Mouse (Mus musculus) embryo, embryonic 10.5 days (tissue): ENCODE data around the gene Creb3l2.
A peak's percentile ranks its signal among the peaks of the same experiment; 100 is the strongest.
"Not testable (repeated sequence)": the region's sequence is repeated elsewhere in the genome, so short reads cannot be mapped to it uniquely, and the experiment has no call there.

ENCODE experiments used
- DNase-seq: peaks from one replicate; pipeline ENCODE4 v3.0.0-alpha.2; 2015; ENCODE audit warnings: low spot score

The Creb3l2 gene

GRCm38 (mm10) chr6:37409829-37410228, 32.1 kb downstream of the Creb3l2 start:
- DNase-seq, result no peak

- no peak for DNase-seq
Observed at GRCm38 (mm10) chr6:37407876-37408275, 34.1 kb downstream of the Creb3l2 start.

GRCm38 (mm10) chr6:37406903-37407302, 35.0 kb downstream of the Creb3l2 start:
- no peak for DNase-seq

GRCm38 (mm10) chr6:37406018-37406417, 35.9 kb downstream of the Creb3l2 start:
- DNase-seq, result no peak

- peak; percentile 43 for DNase-seq
Observed at GRCm38 (mm10) chr6:37404325-37404724, 37.6 kb downstream of the Creb3l2 start.

GRCm38 (mm10) chr6:37401928-37402327, 40.0 kb downstream of the Creb3l2 start:
- DNase-seq, result no peak

GRCm38 (mm10) chr6:37400866-37401525, 41.0 kb downstream of the Creb3l2 start:
- peak; percentile 45 for DNase-seq

GRCm38 (mm10) chr6:37400167-37400566, 41.8 kb downstream of the Creb3l2 start:
- no peak for DNase-seq

- DNase-seq, result no peak
Observed at GRCm38 (mm10) chr6:37398943-37399342, 43.0 kb downstream of the Creb3l2 start.

- no peak for DNase-seq
Observed at GRCm38 (mm10) chr6:37397973-37398372, 44.0 kb downstream of the Creb3l2 start.

- no peak for DNase-seq
Observed at GRCm38 (mm10) chr6:37397254-37397653, 44.7 kb downstream of the Creb3l2 start.

GRCm38 (mm10) chr6:37396127-37396526, 45.8 kb downstream of the Creb3l2 start:
- DNase-seq, result no peak

GRCm38 (mm10) chr6:37393263-37393662, 48.7 kb downstream of the Creb3l2 start:
- peak; percentile 35 for DNase-seq

- DNase-seq, result no peak
Observed at GRCm38 (mm10) chr6:37392262-37392661, 49.7 kb downstream of the Creb3l2 start.

GRCm38 (mm10) chr6:37391313-37391712, 50.6 kb downstream of the Creb3l2 start:
- DNase-seq, result no peak

- DNase-seq, result no peak
Observed at GRCm38 (mm10) chr6:37388960-37389359, 53.0 kb downstream of the Creb3l2 start.

- DNase-seq, result no peak
Observed at GRCm38 (mm10) chr6:37388501-37388900, 53.4 kb downstream of the Creb3l2 start.

GRCm38 (mm10) chr6:37387281-37387680, 54.7 kb downstream of the Creb3l2 start:
- no peak for DNase-seq

- DNase-seq, result no peak
Observed at GRCm38 (mm10) chr6:37385602-37386285, 56.2 kb downstream of the Creb3l2 start.

- no peak for DNase-seq
Observed at GRCm38 (mm10) chr6:37382761-37383160, 59.2 kb downstream of the Creb3l2 start.

- no peak for DNase-seq
Observed at GRCm38 (mm10) chr6:37377836-37378580, 63.9 kb downstream of the Creb3l2 start.

- not testable (repeated sequence) for DNase-seq
Observed at GRCm38 (mm10) chr6:37377387-37377786, 64.6 kb downstream of the Creb3l2 start.

- DNase-seq, result no peak
Observed at GRCm38 (mm10) chr6:37375452-37375851, 66.5 kb downstream of the Creb3l2 start.
